Mouse (Mus musculus) embryonic facial prominence, embryonic 12.5 days (tissue): ENCODE results near the gene Pabpc4. TPM values are rescaled to one million over a fixed set of nuclear protein-coding genes. Genes with fewer than 3 reads are reported as not detected.
"Not testable (repeated sequence)": the region's sequence is repeated elsewhere in the genome, so short reads cannot be mapped to it uniquely, and the experiment has no call there.

Experiments
- ATAC-seq: fragments of 200-750 bp; cut with Nextera tagmentation; 2 replicates; pipeline ENCODE4 v1.8.0; 2017; ENCODE audit not compliant: insufficient number of reproducible peaks, insufficient read depth, low FRiP score, low TSS enrichment
- H3K27ac ChIP-seq: fragments of 300-500 bp; sonication (generic); 2 replicates; pipeline ENCODE4 v1.5.1; 2016; ENCODE audit warnings: mild to moderate bottlenecking
- H3K27me3 ChIP-seq: fragments of 300-500 bp; sonication (generic); 2 replicates; pipeline ENCODE4 v1.6.1; 2016; ENCODE audit warnings: mild to moderate bottlenecking, moderate library complexity
- H3K36me3 ChIP-seq: fragments of 300-500 bp; sonication (generic); 2 replicates; pipeline ENCODE4 v1.6.1; 2016; ENCODE audit warnings: mild to moderate bottlenecking
- H3K4me1 ChIP-seq: fragments of 300-500 bp; sonication (generic); 2 replicates; pipeline ENCODE4 v1.6.1; 2016
- H3K4me2 ChIP-seq: fragments of 300-500 bp; sonication (generic); replicated peaks from 2 replicates; pipeline ENCODE4 v1.6.1; 2016; ENCODE audit warnings: mild to moderate bottlenecking, moderate library complexity
- H3K4me3 ChIP-seq: fragments of 300-500 bp; sonication (generic); 2 replicates; pipeline ENCODE4 v1.5.1; 2016; ENCODE audit warnings: mild to moderate bottlenecking
- H3K9ac ChIP-seq: fragments of 300-500 bp; sonication (generic); 2 replicates; pipeline ENCODE4 v1.6.1; 2016; ENCODE audit warnings: mild to moderate bottlenecking, moderate library complexity
- H3K9me3 ChIP-seq: fragments of 300-500 bp; sonication (generic); 2 replicates; pipeline ENCODE4 v1.6.1; 2016; ENCODE audit warnings: mild to moderate bottlenecking, moderate library complexity
- WGBS: fragments of 180-500 bp; shearing (Covaris S2); methylation state at CpG from one replicate; pipeline ENCODE4 v1.1.7; 2016; 5-methylcytosine and 5-hydroxymethylcytosine counted together
- polyA plus RNA-seq: library from polyadenylated mRNA; unstranded; fragments of >200 nt; fragmentation: Nextera tagmentation; extraction: Ambion mirVana; gene quantifications from 2 replicates; pipeline ENCODE4 v1.2.1, GENCODE M21; 2016

The Pabpc4 gene
- polyA plus RNA-seq, 1 experiment from 2014 or later: 44.1 TPM

DNA sequence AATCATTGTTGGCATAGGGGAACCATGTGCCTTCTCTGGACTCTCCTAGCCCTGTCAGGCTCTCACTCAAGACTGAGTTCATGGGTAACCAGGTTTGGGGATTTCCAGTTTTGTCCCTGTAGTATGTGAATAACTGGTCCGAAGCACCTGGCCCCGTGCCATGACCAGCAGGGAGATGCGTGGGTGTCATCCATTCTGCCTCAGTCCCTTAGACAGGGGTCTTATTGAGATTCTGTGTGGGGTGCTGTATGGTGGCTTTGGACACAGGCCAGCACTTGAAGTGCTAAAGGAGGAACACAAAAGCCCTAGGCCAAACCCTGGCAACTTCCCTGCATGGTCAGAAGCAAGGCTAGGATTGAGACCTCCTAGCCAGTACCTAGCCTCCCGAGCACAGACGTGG, 9.9 kb upstream of the Pabpc4 start:
- Histone ChIP-seq H3K4me2 (no peak overlapping the region), H3K27me3 (no peaks in the 10 kb centered on the region), H3K4me3 (no peak overlapping the region), H3K4me1 (peaks cover 6% of the 10 kb centered on the region), H3K9ac (no peak overlapping the region), H3K36me3 (no peaks in the 10 kb centered on the region), H3K9me3 (no peaks in the 10 kb centered on the region), H3K27ac (no peak overlapping the region)
- no peak for ATAC-seq
- 92% methylated on average over 5 of the region's 5 CpGs for WGBS

DNA sequence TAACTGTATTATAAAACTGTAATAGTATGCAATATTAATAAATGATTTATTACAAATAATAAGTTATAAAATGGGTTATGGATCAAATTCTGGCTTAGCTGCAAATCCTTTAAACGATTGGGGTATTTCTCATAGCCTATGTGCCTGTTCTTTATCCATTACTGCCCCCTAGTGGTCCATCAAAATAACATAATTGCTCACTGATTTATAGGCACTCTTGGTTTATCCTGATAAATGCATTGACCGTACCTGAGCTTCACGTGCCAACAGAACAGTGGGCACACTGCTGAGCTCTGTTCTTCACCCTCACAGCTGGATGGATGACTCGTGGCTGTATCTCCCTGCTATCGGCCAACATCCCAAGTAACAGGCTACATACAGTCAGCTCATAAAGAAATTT, 7.5 kb upstream of the Pabpc4 start:
- WGBS: 22% methylated on average over 5 of the region's 5 CpGs
- H3K4me3 ChIP-seq: no peak overlapping the region
- no peaks in the 10 kb centered on the region for H3K4me1 ChIP-seq
- H3K27me3 ChIP-seq: no peaks in the 10 kb centered on the region
- no peak overlapping the region for H3K9ac ChIP-seq
- ATAC-seq: no peak
- no peaks in the 10 kb centered on the region for H3K9me3 ChIP-seq
- H3K36me3 ChIP-seq: no peaks in the 10 kb centered on the region
- no peak overlapping the region for H3K4me2 ChIP-seq
- no peak overlapping the region for H3K27ac ChIP-seq

DNA sequence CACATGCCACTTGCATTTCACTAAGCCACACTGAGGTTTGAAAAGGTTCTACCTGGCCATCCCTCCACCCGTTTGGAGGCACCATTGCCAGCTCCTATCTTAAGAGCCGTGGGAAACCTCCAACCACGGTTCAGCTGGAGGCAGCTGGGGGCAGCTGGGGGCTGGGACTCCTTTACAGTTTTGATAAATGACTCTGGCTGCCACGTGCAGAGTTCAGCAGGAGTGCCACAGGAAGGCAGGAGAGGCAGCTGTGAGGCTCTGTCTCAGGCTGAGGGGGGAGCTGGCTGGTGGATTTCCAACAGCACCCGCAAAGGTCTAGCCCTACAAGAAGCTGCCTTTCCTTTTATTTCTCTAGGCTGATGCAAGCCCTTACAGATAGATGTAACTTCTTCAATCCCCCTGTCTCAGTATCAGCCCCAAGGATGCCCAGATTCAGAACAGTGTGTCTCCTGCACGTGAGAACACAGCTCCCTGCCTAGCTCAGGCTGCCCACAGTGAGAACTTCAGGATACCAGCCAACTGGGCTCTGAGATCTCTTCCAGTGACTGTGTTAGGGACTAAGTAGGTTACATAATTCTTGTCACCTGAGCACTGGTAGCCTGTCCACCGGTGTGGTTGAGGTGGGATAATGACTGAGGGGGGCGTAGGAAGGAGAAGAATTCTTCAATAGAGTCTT, 1.9 kb upstream of the Pabpc4 start:
- H3K36me3 ChIP-seq: no peaks in the 10 kb centered on the region
- H3K9me3 ChIP-seq: no peaks in the 10 kb centered on the region
- H3K27me3 ChIP-seq: no peaks in the 10 kb centered on the region
- H3K27ac ChIP-seq: no peak overlapping the region
- no peak for ATAC-seq
- 41% methylated on average over 8 of the region's 8 CpGs for whole genome bisulfite sequencing
- no peak overlapping the region for H3K9ac ChIP-seq
- H3K4me2 ChIP-seq: no peak overlapping the region
- H3K4me1 ChIP-seq: peaks cover 6% of the 10 kb centered on the region; the same call in 1 of the 2 replicates
- H3K4me3 ChIP-seq: no peak overlapping the region

DNA sequence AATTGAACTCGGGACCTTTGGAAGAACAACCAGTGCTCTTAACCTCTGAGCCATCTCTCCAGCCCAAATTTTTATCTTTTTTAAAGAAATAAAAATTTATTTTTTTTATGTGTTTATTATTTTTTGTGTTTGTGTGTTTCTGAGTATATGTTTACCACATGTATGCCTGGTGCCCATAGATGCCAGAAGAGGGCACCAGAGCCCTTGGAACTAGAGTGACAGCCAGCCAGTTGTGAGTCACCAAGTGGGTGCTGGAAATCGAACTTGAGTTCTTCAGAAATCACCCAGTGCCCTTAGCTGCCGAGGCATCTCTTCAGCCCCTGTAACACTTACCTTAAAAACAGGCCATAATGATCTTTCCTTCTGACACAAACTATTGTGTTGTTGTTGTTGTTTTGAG, 8.9 kb downstream of the Pabpc4 start:
- no peaks in the 10 kb centered on the region for H3K9me3 ChIP-seq
- no peaks in the 10 kb centered on the region for H3K36me3 ChIP-seq
- H3K4me3 ChIP-seq: no peak overlapping the region
- H3K4me2 ChIP-seq: no peak overlapping the region
- no peak overlapping the region for H3K27ac ChIP-seq
- no peak for ATAC-seq
- no peaks in the 10 kb centered on the region for H3K4me1 ChIP-seq
- WGBS: 85% methylated on average over 3 of the region's 3 CpGs
- no peak overlapping the region for H3K9ac ChIP-seq
- no peaks in the 10 kb centered on the region for H3K27me3 ChIP-seq

DNA sequence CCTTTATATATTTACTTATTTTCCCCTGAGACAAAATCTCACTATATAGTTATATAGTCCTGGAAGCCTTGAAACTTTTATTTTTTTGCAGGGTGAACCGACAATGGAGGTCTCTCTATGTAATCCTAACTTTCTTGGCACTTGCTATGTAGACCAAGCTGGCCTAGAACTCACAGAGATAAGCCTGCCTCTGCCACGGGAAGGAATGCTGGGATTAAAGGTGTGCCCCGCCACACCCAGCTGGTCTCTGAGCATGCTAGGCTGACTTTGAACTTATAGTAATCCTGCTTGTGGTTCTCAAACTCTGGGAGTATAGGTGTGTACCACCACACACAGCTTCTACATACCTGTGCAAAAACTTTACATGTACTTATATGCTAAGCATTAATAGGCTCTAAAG, 18.0 kb downstream of the Pabpc4 start:
- Histone ChIP-seq H3K4me1 (peaks cover 13% of the 10 kb centered on the region), H3K4me3 (no peak overlapping the region), H3K36me3 (no peaks in the 10 kb centered on the region), H3K9me3 (no peaks in the 10 kb centered on the region), H3K9ac (no peak overlapping the region), H3K27ac (no peak overlapping the region), H3K4me2 (no peak overlapping the region), H3K27me3 (no peaks in the 10 kb centered on the region)
- no peak for ATAC-seq
- 73% methylated on average over 3 of the region's 3 CpGs for WGBS

DNA sequence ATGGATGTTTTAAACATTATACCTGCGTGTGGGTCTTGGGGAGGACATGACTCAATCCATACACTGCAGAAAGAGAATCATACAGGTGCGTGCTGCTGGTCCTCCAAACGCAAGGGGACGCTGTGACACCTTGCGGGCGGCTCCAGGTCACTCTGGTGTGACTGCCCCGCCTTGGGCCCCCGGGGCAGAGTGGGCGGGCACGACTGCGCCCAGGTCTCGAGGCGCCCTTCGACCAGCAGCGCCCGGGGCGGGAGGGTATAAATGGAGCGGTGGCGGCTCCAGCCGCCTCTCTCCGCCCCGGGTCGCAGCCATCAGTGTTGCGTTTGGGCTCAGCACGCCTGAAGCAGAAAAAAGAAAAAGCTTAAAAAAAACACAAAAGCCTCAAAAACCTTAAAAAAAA, 20.3 kb downstream of the Pabpc4 start:
- 0 out of 2 replicates have a peak overlapping the region, but pooled peaks have one; percentile 67 for H3K27ac ChIP-seq
- peaks cover 22% of the 10 kb centered on the region for H3K4me1 ChIP-seq
- no peaks in the 10 kb centered on the region for H3K9me3 ChIP-seq
- H3K9ac ChIP-seq: peak overlapping the region; percentile 59
- peaks cover 13% of the 10 kb centered on the region for H3K36me3 ChIP-seq
- peak overlapping the region; percentile 93 for H3K4me2 ChIP-seq
- H3K4me3 ChIP-seq: peak overlapping the region; percentile 48
- no peaks in the 10 kb centered on the region for H3K27me3 ChIP-seq
- ATAC-seq: peak; percentile 88
- under 1% methylated on average over 25 of the region's 25 CpGs for WGBS

DNA sequence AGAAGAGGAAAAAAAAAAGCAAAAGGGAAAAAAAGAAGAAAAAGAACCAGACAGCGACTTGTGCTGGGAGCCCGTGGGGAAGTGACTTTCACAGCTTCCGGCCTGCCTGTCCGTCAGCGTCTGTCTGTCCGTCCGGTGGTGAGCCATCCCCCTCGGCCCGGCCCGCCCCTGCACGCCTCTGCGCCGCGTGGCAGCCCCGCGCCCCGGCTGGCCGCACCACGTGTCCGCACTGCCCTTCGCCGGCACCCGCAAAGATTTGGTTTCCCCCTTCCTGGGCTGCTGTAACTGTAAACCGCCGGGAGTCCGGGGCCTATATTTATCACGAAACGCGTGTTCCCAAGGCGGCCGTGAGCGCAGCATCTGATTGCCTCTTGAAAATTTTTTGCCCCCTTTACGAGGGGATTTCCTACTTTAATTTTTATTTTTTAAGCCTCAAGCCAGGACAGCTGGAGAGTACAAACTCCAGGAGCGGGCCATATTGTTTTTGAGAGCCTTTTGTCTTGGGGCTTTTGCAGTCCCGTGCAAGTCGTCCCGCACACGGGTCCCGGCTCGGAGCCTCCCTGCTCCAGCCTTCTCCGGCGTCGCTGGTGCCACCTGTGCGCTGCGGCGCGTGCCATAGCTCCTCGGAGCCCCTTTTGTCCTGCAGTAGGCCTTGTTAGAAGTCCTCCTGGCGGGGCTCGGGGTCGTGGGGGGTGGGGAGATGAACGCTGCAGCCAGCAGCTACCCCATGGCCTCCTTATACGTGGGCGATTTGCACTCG, 20.9 kb downstream of the Pabpc4 start:
- H3K27me3 ChIP-seq, H3K27ac ChIP-seq, H3K9me3 ChIP-seq: not testable (repeated sequence)
- Histone ChIP-seq H3K9ac (peak overlapping the region; percentile 54), H3K4me1 (peaks cover 22% of the 10 kb centered on the region), H3K4me2 (peak overlapping the region; percentile 93), H3K36me3 (peaks cover 18% of the 10 kb centered on the region), H3K4me3 (peak overlapping the region; percentile 48)
- under 1% methylated on average over 46 of the region's 55 CpGs for WGBS
- peak; percentile 50; the same call in 1 of the 2 replicates for ATAC-seq

DNA sequence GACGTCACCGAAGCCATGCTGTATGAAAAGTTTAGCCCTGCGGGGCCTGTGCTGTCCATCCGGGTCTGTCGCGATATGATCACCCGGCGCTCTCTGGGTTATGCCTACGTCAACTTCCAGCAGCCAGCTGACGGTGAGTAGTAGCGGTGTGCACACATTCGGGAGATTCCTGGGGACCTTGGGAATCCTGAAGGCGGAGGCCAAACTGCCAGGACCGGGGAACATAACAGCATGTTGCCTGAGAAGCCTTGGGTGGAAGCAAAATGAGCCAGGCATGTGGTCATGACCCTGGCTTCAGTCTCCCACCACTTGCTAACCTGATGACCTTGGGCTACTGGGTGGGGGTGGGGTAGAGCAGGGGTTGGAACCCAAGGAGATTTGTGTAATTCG, 21.5 kb downstream of the Pabpc4 start:
- H3K27me3 ChIP-seq, H3K27ac ChIP-seq, H3K9me3 ChIP-seq: not testable (repeated sequence)
- Histone ChIP-seq H3K4me1 (peaks cover 22% of the 10 kb centered on the region), H3K9ac (peak overlapping the region; percentile 54), H3K4me3 (peak overlapping the region; percentile 48), H3K4me2 (peak overlapping the region; percentile 93), H3K36me3 (peaks cover 23% of the 10 kb centered on the region)
- 0 out of 2 replicates have a peak, but pooled peaks have one; percentile 53 for ATAC-seq
- under 1% methylated on average over 13 of the region's 15 CpGs for WGBS

DNA sequence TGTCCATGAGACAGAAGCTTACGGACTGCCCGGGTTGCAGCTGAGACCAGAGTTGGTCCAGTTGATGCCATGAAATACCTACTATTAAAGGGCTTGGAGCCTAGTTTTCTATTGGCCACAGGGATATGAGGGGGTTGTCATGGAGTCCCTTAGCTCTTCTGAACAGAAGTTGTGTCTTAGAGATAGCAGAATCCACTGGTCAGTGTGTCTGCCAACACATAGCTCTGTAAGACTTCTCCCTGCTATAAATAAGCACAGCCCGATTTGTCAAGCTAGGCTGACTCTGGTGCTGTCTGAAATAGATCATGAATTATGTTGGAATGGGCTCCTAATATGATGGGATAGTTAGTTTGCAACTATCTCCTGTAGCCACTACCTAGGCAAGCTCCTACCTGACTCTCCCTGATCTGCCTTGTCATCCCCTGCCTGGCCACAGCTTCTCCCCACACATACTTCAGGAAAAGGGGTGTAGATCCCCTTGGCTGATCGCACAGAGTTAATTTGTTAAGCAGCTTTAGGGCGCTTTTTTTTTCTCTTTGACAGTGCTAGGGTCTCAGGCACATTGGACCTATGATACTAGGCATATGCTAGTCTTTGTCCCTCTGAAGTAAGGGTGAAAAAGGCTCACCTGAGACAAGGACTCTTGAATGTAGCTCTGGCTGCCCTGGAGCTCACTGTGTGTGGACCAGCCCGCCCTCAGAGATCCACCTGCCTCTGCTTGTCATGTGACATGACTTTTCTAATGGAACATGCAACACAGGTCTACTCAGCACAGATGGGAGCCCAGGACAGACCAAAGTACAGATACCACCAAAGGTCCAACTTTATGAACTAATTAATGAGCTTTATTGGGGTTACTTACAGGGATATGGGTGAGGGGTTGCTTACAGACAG, 22.8 kb downstream of the Pabpc4 start:
- no peak for ATAC-seq
- 0 out of 2 replicates have a peak overlapping the region, but pooled peaks have one; percentile 13 for H3K27ac ChIP-seq
- peaks cover 36% of the 10 kb centered on the region for H3K36me3 ChIP-seq
- H3K4me2 ChIP-seq: peak overlapping the region; percentile 93
- no peaks in the 10 kb centered on the region for H3K27me3 ChIP-seq
- peak overlapping the region; percentile 48 for H3K4me3 ChIP-seq
- peaks cover 22% of the 10 kb centered on the region for H3K4me1 ChIP-seq
- peak overlapping the region; percentile 54; the same call in 1 of the 2 replicates for H3K9ac ChIP-seq
- WGBS: 79% methylated on average over 6 of the region's 6 CpGs
- no peaks in the 10 kb centered on the region for H3K9me3 ChIP-seq

DNA sequence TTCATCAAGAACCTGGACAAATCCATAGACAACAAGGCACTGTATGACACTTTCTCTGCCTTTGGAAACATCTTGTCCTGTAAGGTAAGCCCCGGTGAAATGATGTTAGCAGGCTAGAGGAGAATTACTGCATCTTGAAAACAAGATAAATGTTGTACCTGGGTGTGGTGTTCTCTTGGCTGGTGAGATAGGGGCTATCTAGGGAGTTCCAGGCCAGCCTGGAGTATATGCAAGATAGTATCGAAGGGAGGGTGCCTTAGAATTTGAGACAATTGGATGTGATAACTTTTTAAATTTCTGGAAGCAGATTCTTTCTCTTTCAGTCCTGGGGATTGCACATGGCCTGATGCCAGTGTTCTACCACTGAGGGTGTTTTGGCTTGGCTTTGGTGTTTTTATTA, 24.6 kb downstream of the Pabpc4 start:
- WGBS: 94% methylated on average over 2 of the region's 2 CpGs
- H3K36me3 ChIP-seq: peaks cover 50% of the 10 kb centered on the region
- no peak for ATAC-seq

DNA sequence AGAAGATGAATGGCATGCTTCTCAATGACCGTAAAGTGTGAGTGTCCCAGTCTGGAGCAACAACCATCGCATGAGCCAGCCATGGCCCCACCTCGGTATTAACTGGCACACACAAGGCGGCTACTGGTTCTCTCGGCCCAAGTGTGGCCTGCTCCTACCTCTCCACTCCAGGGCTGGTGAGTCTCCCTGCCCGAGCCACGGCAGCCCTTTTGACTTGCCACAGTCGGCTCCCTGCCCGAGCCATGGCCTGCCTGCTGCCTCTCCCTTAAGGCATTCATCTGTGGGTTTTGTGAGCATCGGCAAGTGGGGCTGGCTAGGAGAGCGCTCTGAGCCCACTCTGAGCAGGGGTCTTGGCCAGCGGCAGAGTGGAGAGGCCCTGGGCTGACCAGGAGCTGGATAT, 26.9 kb downstream of the Pabpc4 start:
- H3K27me3 ChIP-seq: no peaks in the 10 kb centered on the region
- H3K4me3 ChIP-seq: no peak overlapping the region
- H3K9me3 ChIP-seq: no peaks in the 10 kb centered on the region
- no peak overlapping the region for H3K27ac ChIP-seq
- 83% methylated on average over 12 of the region's 12 CpGs for WGBS
- no peak overlapping the region for H3K9ac ChIP-seq
- peaks cover 72% of the 10 kb centered on the region for H3K36me3 ChIP-seq
- H3K4me2 ChIP-seq: no peak overlapping the region
- H3K4me1 ChIP-seq: peaks cover 20% of the 10 kb centered on the region
- ATAC-seq: no peak

More for the DNA sequence above, 24.6 kb downstream of the Pabpc4 start:
- H3K9ac ChIP-seq: no peak overlapping the region
- no peaks in the 10 kb centered on the region for H3K9me3 ChIP-seq
- no peak overlapping the region for H3K4me2 ChIP-seq
- no peak overlapping the region for H3K4me3 ChIP-seq
- no peaks in the 10 kb centered on the region for H3K27me3 ChIP-seq
- H3K4me1 ChIP-seq: peaks cover 22% of the 10 kb centered on the region
- H3K27ac ChIP-seq: no peak overlapping the region
